Mouse (Mus musculus): Measurements from ENCODE around the gene Gimap4. TPM values are rescaled to one million over a fixed set of nuclear protein-coding genes. Genes with fewer than 3 reads are reported as not detected.

The Gimap4 gene
- polyA plus RNA-seq, 1 experiment from 2014 or later, result 2.2 TPM

Other genes starting within 250 kb of the Gimap4 start
- 23.9 and 25.6 TPM in 2 replicates for gene Zfp467, start 238.7 kb upstream of the Gimap4 start, polyA plus RNA-seq (2015; fragmentation: Nextera tagmentation; extraction: Ambion mirVana)
- 0.24 and 0.25 TPM in 2 replicates for gene Sspo, start 236.3 kb upstream of the Gimap4 start, polyA plus RNA-seq (2015; fragmentation: Nextera tagmentation; extraction: Ambion mirVana)
- gene Atp6v0e2, start 146.9 kb upstream of the Gimap4 start, polyA plus RNA-seq (2015; fragmentation: Nextera tagmentation; extraction: Ambion mirVana), result 122 and 137 TPM in 2 replicates
- gene Lrrc61, start 129.8 kb upstream of the Gimap4 start, polyA plus RNA-seq (2015; fragmentation: Nextera tagmentation; extraction: Ambion mirVana), result 12.5 and 13.4 TPM in 2 replicates
- 1.8 and 2.5 TPM in 2 replicates for gene Rarres2, start 111.8 kb upstream of the Gimap4 start, polyA plus RNA-seq (2015; fragmentation: Nextera tagmentation; extraction: Ambion mirVana)
- gene Gm45021, start 94.9 kb upstream of the Gimap4 start, polyA plus RNA-seq (2015; fragmentation: Nextera tagmentation; extraction: Ambion mirVana), result not detected in 2 replicates
- gene Repin1, start 90.7 kb upstream of the Gimap4 start, polyA plus RNA-seq (2015; fragmentation: Nextera tagmentation; extraction: Ambion mirVana), result 35.8 and 38.8 TPM in 2 replicates
- 1.7 TPM in 1 of 2 replicates, not detected in the other for gene Gm44965, start 90.6 kb upstream of the Gimap4 start, polyA plus RNA-seq (2015; fragmentation: Nextera tagmentation; extraction: Ambion mirVana)
- gene Zfp775, start 82.5 kb upstream of the Gimap4 start, polyA plus RNA-seq (2015; fragmentation: Nextera tagmentation; extraction: Ambion mirVana), result 13.4 and 13.8 TPM in 2 replicates
- gene AI854703, start 57.8 kb upstream of the Gimap4 start, polyA plus RNA-seq (2015; fragmentation: Nextera tagmentation; extraction: Ambion mirVana), result 3.1 and 5.4 TPM in 2 replicates
- gene Gimap8, start 37.3 kb upstream of the Gimap4 start, polyA plus RNA-seq (2015; fragmentation: Nextera tagmentation; extraction: Ambion mirVana), result 0.19 and 0.28 TPM in 2 replicates
- 1.7 and 2.7 TPM in 2 replicates for gene Gimap9, start 8.4 kb upstream of the Gimap4 start, polyA plus RNA-seq (2015; fragmentation: Nextera tagmentation; extraction: Ambion mirVana)
- gene Gimap6, start 23.7 kb downstream of the Gimap4 start, polyA plus RNA-seq (2015; fragmentation: Nextera tagmentation; extraction: Ambion mirVana), result 4.8 and 5.1 TPM in 2 replicates
- gene Gm28053, start 34.1 kb downstream of the Gimap4 start, polyA plus RNA-seq (2015; fragmentation: Nextera tagmentation; extraction: Ambion mirVana), result 0.70 and 0.71 TPM in 2 replicates
- gene Gimap7, start 34.1 kb downstream of the Gimap4 start, polyA plus RNA-seq (2015; fragmentation: Nextera tagmentation; extraction: Ambion mirVana), result not detected in 2 replicates
- 3.4 and 4.1 TPM in 2 replicates for gene Gimap1, start 54.5 kb downstream of the Gimap4 start, polyA plus RNA-seq (2015; fragmentation: Nextera tagmentation; extraction: Ambion mirVana)
- 0.91 and 1.1 TPM in 2 replicates for gene Gimap5, start 61.6 kb downstream of the Gimap4 start, polyA plus RNA-seq (2015; fragmentation: Nextera tagmentation; extraction: Ambion mirVana)
- gene Gimap3, start 86.3 kb downstream of the Gimap4 start, polyA plus RNA-seq (2015; fragmentation: Nextera tagmentation; extraction: Ambion mirVana), result not detected in 2 replicates
- 10.9 and 15.0 TPM in 2 replicates for gene Tmem176a, start 156.4 kb downstream of the Gimap4 start, polyA plus RNA-seq (2015; fragmentation: Nextera tagmentation; extraction: Ambion mirVana)
- 92.1 and 97.6 TPM in 2 replicates for gene Tmem176b, start 156.9 kb downstream of the Gimap4 start, polyA plus RNA-seq (2015; fragmentation: Nextera tagmentation; extraction: Ambion mirVana)
- not detected in 2 replicates for gene Aoc1, start 188.3 kb downstream of the Gimap4 start, polyA plus RNA-seq (2015; fragmentation: Nextera tagmentation; extraction: Ambion mirVana)
- not detected in 2 replicates for gene 1600015I10Rik, start 245.3 kb downstream of the Gimap4 start, polyA plus RNA-seq (2015; fragmentation: Nextera tagmentation; extraction: Ambion mirVana)